Mouse (Mus musculus) embryonic fibroblast, embryonic 13.5 days (primary cell): Measurements from ENCODE around the gene Nfic.

ENCODE experiments used
- CTCF ChIP-seq: IDR thresholded peaks from 2 replicates; pipeline ENCODE4 v1.5.1; 2011; ENCODE audit warnings: mild to moderate bottlenecking, control low read depth, low read length, moderate library complexity, borderline replicate concordance; ENCODE audit not compliant: insufficient read depth
- POLR2A ChIP-seq: IDR thresholded peaks from 2 replicates; pipeline ENCODE4 v1.6.1; 2011; ENCODE audit warnings: low read depth, mild to moderate bottlenecking, control low read depth, low read length, moderate library complexity

DNA sequence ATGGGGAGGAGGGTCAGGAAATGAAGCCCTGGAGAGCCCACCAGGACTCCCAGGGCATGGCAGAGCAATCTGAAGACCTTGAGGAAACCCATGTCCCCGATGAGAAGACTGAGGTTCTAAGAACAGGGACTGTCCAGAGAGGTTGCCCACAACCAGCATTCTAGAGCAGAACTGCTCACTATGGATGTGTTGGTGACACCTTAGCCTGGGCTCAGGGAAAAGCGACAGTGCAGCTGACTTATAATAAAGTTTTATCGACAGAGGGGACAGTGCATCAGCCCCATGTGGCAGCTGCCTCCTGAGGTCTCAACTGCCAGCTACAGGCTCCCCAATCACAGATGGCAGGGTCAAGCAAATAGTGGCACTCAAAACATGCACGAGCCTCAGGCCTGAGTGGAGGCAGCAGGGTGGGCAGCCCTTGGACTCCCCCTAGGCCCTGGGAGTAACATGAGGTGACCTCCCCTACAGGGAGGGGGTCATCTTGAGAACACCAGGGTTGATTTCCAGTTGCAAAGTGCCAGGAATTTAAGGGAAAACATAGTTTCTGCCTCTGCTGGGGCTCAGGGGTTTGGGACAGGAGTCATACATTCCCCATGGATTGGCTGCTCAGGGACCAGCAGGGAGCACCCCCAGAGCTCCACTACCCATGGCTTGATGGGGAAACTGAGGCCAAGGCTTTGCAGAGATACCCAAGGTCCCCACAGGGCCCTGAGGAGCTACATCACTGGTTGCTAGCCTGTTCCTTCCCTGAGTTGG is 34.2 kb downstream of the Nfic start:
- no peak for TF ChIP-seq CTCF
- TF ChIP-seq POLR2A: no peak
